Mouse (Mus musculus): ENCODE data around the gene Stxbp1.
A peak's percentile ranks its signal among the peaks of the same experiment; 100 is the strongest.

DNA sequence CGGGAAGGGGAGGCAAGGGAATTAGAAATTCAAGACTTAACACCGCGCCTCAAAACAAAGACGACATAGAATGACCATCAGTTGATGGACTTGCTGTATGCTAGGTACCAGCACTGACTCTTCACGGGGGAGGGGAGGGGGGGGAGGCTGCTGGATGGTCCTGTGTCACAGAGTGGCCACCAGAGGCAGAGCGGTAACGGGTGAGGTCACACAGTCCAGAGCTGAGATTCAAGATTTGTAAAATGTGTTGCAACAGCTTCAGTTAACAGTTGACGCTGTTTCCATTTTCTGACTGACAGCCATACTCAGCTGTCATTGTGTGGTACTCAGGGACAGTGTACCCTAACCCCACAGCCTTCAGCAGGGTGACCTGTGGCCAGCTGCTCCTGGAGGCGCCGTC, 94.9 kb downstream of the Stxbp1 start:
- TF ChIP-seq CTCF (IDR thresholded peaks at IDR 0.05; ENCODE audit: low read depth) (peak; percentile 54), EP300 (optimal IDR thresholded peaks at IDR 0.05) (no peak)
